ENCODE assay signal across 15 mouse cellular contexts in the genomic region with DNA sequence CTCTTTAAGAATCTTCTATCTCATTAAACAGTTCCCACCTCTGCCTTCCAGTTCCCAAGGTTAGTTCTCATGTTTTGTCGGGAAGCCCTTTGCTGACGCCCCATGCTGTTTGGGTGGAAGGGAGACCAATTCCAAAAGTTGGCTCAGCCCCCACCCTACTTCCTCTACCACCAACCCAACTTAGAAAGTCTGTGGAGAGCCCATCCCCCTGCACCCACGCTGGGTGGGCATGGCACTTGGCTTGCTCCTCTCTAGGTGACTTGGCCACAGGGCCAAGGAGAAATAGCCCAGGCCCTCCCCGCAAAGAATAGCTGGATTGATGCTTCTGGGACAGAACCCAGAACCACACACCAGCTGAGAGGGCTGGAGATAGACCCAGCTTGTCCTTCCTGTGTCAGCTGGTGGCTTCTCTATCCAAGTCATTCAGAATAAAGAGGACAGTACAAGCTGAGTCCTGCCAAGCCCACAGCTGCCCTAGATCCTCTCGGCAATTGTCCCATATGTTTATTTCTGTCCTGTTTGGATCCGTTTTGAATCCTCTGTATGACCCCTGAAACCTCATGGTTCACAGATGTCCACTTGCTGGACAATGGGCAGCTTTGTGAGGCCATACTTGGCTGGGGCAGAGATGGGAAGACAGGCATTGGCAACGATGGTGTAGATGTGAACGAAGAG. TPM values are rescaled to one million over a fixed set of nuclear protein-coding genes. Genes with fewer than 3 reads are reported as not detected.
A peak's percentile ranks its signal among the peaks of the same experiment; 100 is the strongest.
DNase-seq lines count a peak whose midpoint lies in the region; ATAC-seq and TF ChIP-seq lines count a peak whose summit lies in the region.
"Had no signal": no experiment of that assay in that cellular context is flagged by ENCODE, and none has a peak within 500 bp of the region (broad histone marks: within the 10 kb centered on the region; RNA-seq: fewer than 3 reads in every experiment).

No protein-coding gene starts in this region.

- H3K4me3 ChIP-seq in limb, embryonic 15.5 days = no peak overlapping the region
- no peak overlapping the region for H3K4me3 ChIP-seq in limb, embryonic 10.5 days
- H3K4me3 ChIP-seq in brown adipose tissue, adult 24 weeks (ENCODE audit: insufficient read depth, low read depth, low read length) = 0 out of 2 replicates have a peak overlapping the region, but pooled peaks have one; percentile 7
- no peak overlapping the region for H3K4me3 ChIP-seq in liver, embryonic 14.5 days (ENCODE audit: insufficient read depth in 1 of 2, low read depth in 2 of 2, low read length in 2 of 2)
- no peak overlapping the region for H3K4me3 ChIP-seq in intestine, postnatal 0 days (ENCODE audit: low read depth, low read length)
- H3K4me3 ChIP-seq: embryonic facial prominence, embryonic 15.5 days; lung, embryonic 15.5 days; midbrain, embryonic 15.5 days had no signal

- H3K9ac ChIP-seq in limb, embryonic 15.5 days = no peak overlapping the region
- H3K9ac ChIP-seq in liver, embryonic 14.5 days (replicated peaks) = no peak overlapping the region
- no peak overlapping the region for H3K9ac ChIP-seq in intestine, postnatal 0 days (ENCODE audit: low read depth, low read length)
- H3K9ac ChIP-seq: embryonic facial prominence, embryonic 15.5 days; forebrain, postnatal 0 days; lung, embryonic 15.5 days; midbrain, embryonic 15.5 days had no signal

- intact Hi-C loops in gastrocnemius, postnatal 36 days (cut with DNase I) = no loop called here

- H3K27ac ChIP-seq in limb, embryonic 15.5 days = no peak overlapping the region
- no peak overlapping the region for H3K27ac ChIP-seq in limb, embryonic 10.5 days
- H3K27ac ChIP-seq in brown adipose tissue, adult 24 weeks (replicated peaks; ENCODE audit: low read depth, low read length) = no peak overlapping the region
- H3K27ac ChIP-seq in liver, embryonic 14.5 days = no peak overlapping the region
- no peak overlapping the region for H3K27ac ChIP-seq in intestine, postnatal 0 days (ENCODE audit: low read depth, low read length)
- H3K27ac ChIP-seq: embryonic facial prominence, embryonic 15.5 days; lung, embryonic 15.5 days; midbrain, embryonic 15.5 days had no signal

- no peaks in the 10 kb centered on the region for H3K36me3 ChIP-seq in limb, embryonic 15.5 days
- no peaks in the 10 kb centered on the region for H3K36me3 ChIP-seq in limb, embryonic 10.5 days
- H3K36me3 ChIP-seq in liver, embryonic 14.5 days (replicated peaks; ENCODE audit: control insufficient read depth, insufficient read depth, low read depth) = no peaks in the 10 kb centered on the region
- H3K36me3 ChIP-seq in intestine, postnatal 0 days (ENCODE audit: control insufficient read depth, insufficient read depth) = no peaks in the 10 kb centered on the region
- H3K36me3 ChIP-seq: embryonic facial prominence, embryonic 15.5 days; lung, embryonic 15.5 days; midbrain, embryonic 15.5 days had no signal

- WGBS in limb, embryonic 15.5 days = 66% methylated on average over 8 of the region's 8 CpGs
- 77% methylated on average over 8 of the region's 8 CpGs for WGBS in limb, embryonic 10.5 days
- WGBS in liver, embryonic 14.5 days (ENCODE audit: insufficient replicate concordance) = 59% methylated on average over 8 of the region's 8 CpGs
- 61% methylated on average over 8 of the region's 8 CpGs for WGBS in intestine, postnatal 0 days

- ATAC-seq in limb, embryonic 15.5 days (ENCODE audit: insufficient number of reproducible peaks, low FRiP score, low TSS enrichment, low read depth) = peak; percentile 59; the same call in 1 of the 2 replicates
- ATAC-seq in liver, embryonic 14.5 days (ENCODE audit: insufficient read depth) = no peak
- ATAC-seq in intestine, postnatal 0 days = no peak
- ATAC-seq: forebrain, postnatal 0 days; midbrain, embryonic 15.5 days had no signal

- peaks cover 22% of the 10 kb centered on the region for H3K27me3 ChIP-seq in limb, embryonic 15.5 days
- peaks cover 33% of the 10 kb centered on the region for H3K27me3 ChIP-seq in limb, embryonic 10.5 days (ENCODE audit: low read depth, poor library complexity, severe bottlenecking)
- no peaks in the 10 kb centered on the region for H3K27me3 ChIP-seq in liver, embryonic 14.5 days (ENCODE audit: control insufficient read depth, insufficient read depth, low read length)
- no peaks in the 10 kb centered on the region for H3K27me3 ChIP-seq in intestine, postnatal 0 days (replicated peaks; ENCODE audit: control insufficient read depth, insufficient read depth, low read length)

- TF ChIP-seq CTCF in liver, embryonic 14.5 days (IDR thresholded peaks at IDR 0.05; ENCODE audit: low read depth) = no peak
- TF ChIP-seq CTCF in intestine, postnatal 0 days (IDR thresholded peaks at IDR 0.05; ENCODE audit: low read depth) = no peak

- no peak overlapping the region for H3K4me2 ChIP-seq in limb, embryonic 15.5 days
- H3K4me2 ChIP-seq in liver, embryonic 14.5 days (ENCODE audit: low read depth) = peak overlapping the region; percentile 59
- no peak overlapping the region for H3K4me2 ChIP-seq in intestine, postnatal 0 days (replicated peaks; ENCODE audit: low read depth)
- H3K4me2 ChIP-seq: embryonic facial prominence, embryonic 15.5 days; lung, embryonic 15.5 days; midbrain, embryonic 15.5 days had no signal

- no peaks in the 10 kb centered on the region for H3K9me3 ChIP-seq in limb, embryonic 15.5 days
- no peaks in the 10 kb centered on the region for H3K9me3 ChIP-seq in limb, embryonic 10.5 days (replicated peaks)
- H3K9me3 ChIP-seq in liver, embryonic 14.5 days (ENCODE audit: control insufficient read depth, low read length) = no peaks in the 10 kb centered on the region
- no peaks in the 10 kb centered on the region for H3K9me3 ChIP-seq in intestine, postnatal 0 days (ENCODE audit: control insufficient read depth)
- H3K9me3 ChIP-seq: embryonic facial prominence, embryonic 15.5 days; lung, embryonic 15.5 days; midbrain, embryonic 15.5 days had no signal

- peaks cover 2% of the 10 kb centered on the region; the same call in 1 of the 2 replicates for H3K4me1 ChIP-seq in limb, embryonic 15.5 days
- H3K4me1 ChIP-seq in limb, embryonic 10.5 days = peaks cover 6% of the 10 kb centered on the region; the same call in 1 of the 2 replicates
- H3K4me1 ChIP-seq in brown adipose tissue, adult 24 weeks (ENCODE audit: control insufficient read depth, insufficient read depth, insufficient read length, low read length) = no peaks in the 10 kb centered on the region
- peaks cover 24 to 28% of the 10 kb centered on the region in 2 experiments for H3K4me1 ChIP-seq in liver, embryonic 14.5 days (replicated peaks; ENCODE audit: control insufficient read depth in 2 of 2, insufficient read depth in 2 of 2, low read length in 1 of 2)
- peaks cover 10% of the 10 kb centered on the region; the same call in 1 of the 2 replicates for H3K4me1 ChIP-seq in intestine, postnatal 0 days (replicated peaks; ENCODE audit: control insufficient read depth, insufficient read depth, low read length)
- H3K4me1 ChIP-seq: midbrain, embryonic 15.5 days had no signal

- TF ChIP-seq EP300 in liver, embryonic 14.5 days (IDR thresholded peaks at IDR 0.05; ENCODE audit: low read depth) = no peak

- peak; percentile 39 for DNase-seq in gastrocnemius, adult 18-20 months (ENCODE audit: low spot score)
- DNase-seq in gastrocnemius, postnatal 36 days = no peak
- no peak for DNase-seq in limb, embryonic 10.5 days (ENCODE audit: low spot score)
- DNase-seq in liver, embryonic 14.5 days (ENCODE audit: low read depth in 3 of 3, low spot score in 3 of 3) = no peak
- no peak for DNase-seq in ovary, postnatal 10 days (ENCODE audit: low spot score)
- DNase-seq: forebrain, postnatal 0 days had no signal

RNA-seq across cellular contexts. Expression of a gene that starts 1.6 kb away (rescaled TPM):
- under 1 TPM; 0.24 to 0.43 TPM for total RNA-seq in gastrocnemius, adult 18-20 months (2021)
- under 1 TPM; 0.27 to 0.48 TPM for total RNA-seq in gastrocnemius, postnatal 36 days (2021)
- 1.4 and 2.4 TPM in 2 replicates for polyA plus RNA-seq in limb, embryonic 15.5 days (2015; fragmentation: Nextera tagmentation; extraction: Ambion mirVana)
- polyA plus RNA-seq in limb, embryonic 10.5 days (2016; fragmentation: Nextera tagmentation; extraction: Ambion mirVana) = 0.70 and 1.1 TPM in 2 replicates
- polyA plus RNA-seq in brown adipose tissue, adult 24 weeks (2012; ENCODE audit: insufficient read depth, insufficient read length, missing spikeins) = not detected in 2 replicates
- 1.4 and 1.6 TPM in 2 replicates for polyA plus RNA-seq in liver, embryonic 14.5 days (2012; rRNA removed)
- polyA plus RNA-seq in liver, embryonic 14.5 days (2014; fragmentation: Nextera tagmentation; extraction: Ambion mirVana) = 1.3 and 1.7 TPM in 2 replicates
- 1.2 and 1.3 TPM in 2 replicates for polyA plus RNA-seq in intestine, postnatal 0 days (2015; fragmentation: Nextera tagmentation; extraction: Ambion mirVana)

RNA-seq across cellular contexts. Expression of a gene that starts 8.6 kb away (rescaled TPM):
- total RNA-seq in gastrocnemius, adult 18-20 months (2021) = 10 to 100 TPM; 33.0 to 38.9 TPM
- 10 to 100 TPM; 34.5 to 36.2 TPM for total RNA-seq in gastrocnemius, postnatal 36 days (2021)
- polyA plus RNA-seq in limb, embryonic 15.5 days (2015; fragmentation: Nextera tagmentation; extraction: Ambion mirVana) = 104 and 109 TPM in 2 replicates
- 112 and 113 TPM in 2 replicates for polyA plus RNA-seq in limb, embryonic 10.5 days (2016; fragmentation: Nextera tagmentation; extraction: Ambion mirVana)
- polyA plus RNA-seq in brown adipose tissue, adult 24 weeks (2012; ENCODE audit: insufficient read depth, insufficient read length, missing spikeins) = 87.3 and 88.0 TPM in 2 replicates
- polyA plus RNA-seq in liver, embryonic 14.5 days (2012; rRNA removed) = 34.6 and 35.3 TPM in 2 replicates
- polyA plus RNA-seq in liver, embryonic 14.5 days (2014; fragmentation: Nextera tagmentation; extraction: Ambion mirVana) = 50.3 and 51.6 TPM in 2 replicates
- polyA plus RNA-seq in intestine, postnatal 0 days (2015; fragmentation: Nextera tagmentation; extraction: Ambion mirVana) = 85.3 and 93.0 TPM in 2 replicates

RNA-seq across cellular contexts. Expression of a gene that starts 26.8 kb away (rescaled TPM):
- total RNA-seq in gastrocnemius, adult 18-20 months (2021) = under 1 TPM in 1 of 2 experiments, not detected in 1; 0.66 TPM
- total RNA-seq in gastrocnemius, postnatal 36 days (2021) = not detected
- polyA plus RNA-seq in limb, embryonic 15.5 days (2015; fragmentation: Nextera tagmentation; extraction: Ambion mirVana) = 0.20 TPM in 1 of 2 replicates, not detected in the other
- not detected in 2 replicates for polyA plus RNA-seq in limb, embryonic 10.5 days (2016; fragmentation: Nextera tagmentation; extraction: Ambion mirVana)
- not detected in 2 replicates for polyA plus RNA-seq in brown adipose tissue, adult 24 weeks (2012; ENCODE audit: insufficient read depth, insufficient read length, missing spikeins)
- polyA plus RNA-seq in liver, embryonic 14.5 days (2012; rRNA removed) = 0.01 TPM in 1 of 2 replicates, not detected in the other
- not detected in 2 replicates for polyA plus RNA-seq in liver, embryonic 14.5 days (2014; fragmentation: Nextera tagmentation; extraction: Ambion mirVana)
- polyA plus RNA-seq in intestine, postnatal 0 days (2015; fragmentation: Nextera tagmentation; extraction: Ambion mirVana) = 0.04 and 0.16 TPM in 2 replicates
- total RNA-seq: heart, postnatal 14 days; layer of hippocampus, postnatal 36 days had no signal
- polyA plus RNA-seq: forebrain, postnatal 0 days; midbrain, embryonic 15.5 days; stomach, embryonic 14.5 days had no signal

RNA-seq across cellular contexts. Expression of a gene that starts 41.5 kb away (rescaled TPM):
- not detected for total RNA-seq in gastrocnemius, adult 18-20 months (2021)
- under 1 TPM; 0.38 to 0.54 TPM for total RNA-seq in gastrocnemius, postnatal 36 days (2021)
- polyA plus RNA-seq in limb, embryonic 15.5 days (2015; fragmentation: Nextera tagmentation; extraction: Ambion mirVana) = 43.8 and 46.2 TPM in 2 replicates
- 15.8 and 27.5 TPM in 2 replicates for polyA plus RNA-seq in limb, embryonic 10.5 days (2016; fragmentation: Nextera tagmentation; extraction: Ambion mirVana)
- polyA plus RNA-seq in brown adipose tissue, adult 24 weeks (2012; ENCODE audit: insufficient read depth, insufficient read length, missing spikeins) = not detected in 2 replicates
- polyA plus RNA-seq in liver, embryonic 14.5 days (2012; rRNA removed) = 32.6 and 32.8 TPM in 2 replicates
- 23.5 and 26.3 TPM in 2 replicates for polyA plus RNA-seq in liver, embryonic 14.5 days (2014; fragmentation: Nextera tagmentation; extraction: Ambion mirVana)
- 7.8 and 8.5 TPM in 2 replicates for polyA plus RNA-seq in intestine, postnatal 0 days (2015; fragmentation: Nextera tagmentation; extraction: Ambion mirVana)

RNA-seq across cellular contexts. Expression of a gene that starts 43.9 kb away (rescaled TPM):
- total RNA-seq in gastrocnemius, adult 18-20 months (2021) = not detected
- total RNA-seq in gastrocnemius, postnatal 36 days (2021) = not detected
- polyA plus RNA-seq in limb, embryonic 15.5 days (2015; fragmentation: Nextera tagmentation; extraction: Ambion mirVana) = not detected in 2 replicates
- polyA plus RNA-seq in limb, embryonic 10.5 days (2016; fragmentation: Nextera tagmentation; extraction: Ambion mirVana) = not detected in 2 replicates
- polyA plus RNA-seq in brown adipose tissue, adult 24 weeks (2012; ENCODE audit: insufficient read depth, insufficient read length, missing spikeins) = not detected in 2 replicates
- not detected in 2 replicates for polyA plus RNA-seq in liver, embryonic 14.5 days (2012; rRNA removed)
- polyA plus RNA-seq in liver, embryonic 14.5 days (2014; fragmentation: Nextera tagmentation; extraction: Ambion mirVana) = not detected in 2 replicates
- polyA plus RNA-seq in intestine, postnatal 0 days (2015; fragmentation: Nextera tagmentation; extraction: Ambion mirVana) = not detected in 2 replicates
- total RNA-seq: forebrain, postnatal 0 days; heart, postnatal 14 days; layer of hippocampus, postnatal 36 days had no signal
- polyA plus RNA-seq: embryonic facial prominence, embryonic 15.5 days; lung, embryonic 15.5 days; stomach, embryonic 14.5 days had no signal
